Mouse (Mus musculus): ENCODE results near the gene 2700097O09Rik. TPM values are rescaled to one million over a fixed set of nuclear protein-coding genes. Genes with fewer than 3 reads are reported as not detected.

Gene 2700097O09Rik
- total RNA-seq, 2 experiments from 2014 or later, result 10.2 to 12.5 TPM

DNA sequence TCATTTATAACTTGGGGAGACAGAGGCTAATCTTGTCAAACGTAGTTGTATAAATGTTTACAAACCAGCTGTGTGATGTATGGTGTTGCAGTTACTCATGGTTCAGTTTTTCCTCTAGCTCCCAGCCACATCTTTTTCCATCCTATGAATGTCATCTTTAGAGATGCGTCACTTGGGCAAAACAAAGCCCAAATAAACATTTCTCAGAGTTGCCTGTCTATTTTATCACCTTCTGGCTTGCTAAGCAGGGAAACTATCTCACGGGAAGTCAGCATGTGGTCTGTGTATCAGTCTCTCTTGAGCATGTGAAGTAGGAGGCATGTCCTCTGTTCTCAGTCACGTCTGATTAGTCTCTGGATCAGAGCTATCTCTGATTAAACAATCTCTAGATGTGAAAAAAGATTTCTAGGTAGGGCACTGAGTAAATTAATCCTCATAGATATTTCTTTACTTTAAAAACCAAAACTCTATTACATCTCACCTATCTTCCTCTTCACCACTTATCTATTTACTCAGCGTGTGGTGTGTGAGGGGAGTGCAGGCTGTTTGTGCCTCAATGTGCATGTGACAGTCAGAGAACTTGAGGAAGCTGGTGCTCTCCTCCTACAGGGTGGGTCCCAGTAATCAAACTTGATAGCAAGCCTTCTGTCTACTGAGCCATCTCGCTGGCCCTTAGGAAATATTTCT, 19.6 kb downstream of the 2700097O09Rik start:
- DNase-seq (ENCODE audit: extremely low spot score in 1 of 2, low spot score in 2 of 2), result no peak
- no peak for TF ChIP-seq CTCF (IDR thresholded peaks at IDR 0.05)
- H3K4me3 ChIP-seq, result no peak overlapping the region
- intact Hi-C loops (cut with DNase I), result no loop called here
- H3K27ac ChIP-seq, result no peak overlapping the region

DNA sequence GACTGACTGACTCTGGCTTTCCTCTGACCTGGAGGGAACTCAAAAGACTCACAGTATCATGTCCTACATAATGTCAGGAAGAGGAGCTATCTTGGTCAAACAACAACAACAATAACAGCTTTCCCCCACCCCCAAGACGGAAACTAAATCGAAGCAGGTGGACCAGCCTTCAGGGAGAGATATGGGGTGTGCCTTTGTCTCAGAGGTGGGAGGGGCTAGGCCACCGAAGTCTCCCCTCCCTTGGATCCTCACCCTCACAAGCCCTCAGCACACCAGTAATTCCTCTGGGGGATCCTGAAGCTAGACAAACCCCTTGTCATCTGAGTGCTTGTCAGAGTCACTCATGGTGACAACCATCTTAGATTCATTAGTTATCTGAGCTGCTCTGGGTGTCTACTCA, 20.1 kb downstream of the 2700097O09Rik start:
- TF ChIP-seq CTCF (IDR thresholded peaks at IDR 0.05), result no peak
- no peak for DNase-seq (ENCODE audit: extremely low spot score in 1 of 2, low spot score in 2 of 2)
- Histone ChIP-seq H3K27ac (no peak overlapping the region), H3K4me3 (no peak overlapping the region)
- intact Hi-C loops (cut with DNase I), result no loop called here

DNA sequence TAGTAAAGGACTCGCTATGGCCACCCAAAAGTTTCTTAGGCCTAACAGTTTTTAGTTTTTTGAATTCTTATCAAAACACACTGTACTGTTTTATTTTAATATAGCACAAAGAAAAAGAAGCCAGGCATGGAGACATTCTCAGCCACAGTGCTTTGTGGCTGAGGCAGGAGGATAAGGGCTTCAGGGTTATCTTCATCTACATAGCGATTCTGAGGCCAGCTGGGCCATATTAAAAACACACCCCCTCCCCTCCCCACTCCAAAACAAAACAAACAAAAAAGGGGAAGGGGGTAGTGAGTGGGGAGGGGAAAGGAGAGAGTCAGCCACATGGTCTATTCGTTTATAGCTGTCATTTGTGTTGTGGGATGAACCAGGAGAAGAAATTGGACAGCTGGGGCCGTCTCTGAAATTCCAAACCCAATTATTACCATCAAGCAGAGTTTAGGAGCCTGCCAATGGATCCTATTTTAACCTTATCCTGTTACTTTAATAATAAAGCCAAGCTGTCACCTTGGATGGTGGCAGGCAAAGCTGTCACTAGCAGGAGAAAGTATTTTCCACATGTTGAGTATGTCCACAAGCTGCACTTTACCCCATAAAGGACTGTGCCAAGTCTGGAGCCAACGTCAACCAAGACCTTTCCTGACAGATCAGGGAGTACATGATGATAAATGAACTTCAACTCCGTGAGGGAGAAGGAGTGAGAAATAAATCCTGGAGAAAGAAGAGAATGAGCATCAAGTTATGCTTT, 20.9 kb downstream of the 2700097O09Rik start:
- TF ChIP-seq CTCF (IDR thresholded peaks at IDR 0.05), result no peak
- no peak for DNase-seq (ENCODE audit: extremely low spot score in 1 of 2, low spot score in 2 of 2)
- intact Hi-C loops (cut with DNase I), result no loop called here
- Histone ChIP-seq H3K27ac (no peak overlapping the region), H3K4me3 (no peak overlapping the region)

DNA sequence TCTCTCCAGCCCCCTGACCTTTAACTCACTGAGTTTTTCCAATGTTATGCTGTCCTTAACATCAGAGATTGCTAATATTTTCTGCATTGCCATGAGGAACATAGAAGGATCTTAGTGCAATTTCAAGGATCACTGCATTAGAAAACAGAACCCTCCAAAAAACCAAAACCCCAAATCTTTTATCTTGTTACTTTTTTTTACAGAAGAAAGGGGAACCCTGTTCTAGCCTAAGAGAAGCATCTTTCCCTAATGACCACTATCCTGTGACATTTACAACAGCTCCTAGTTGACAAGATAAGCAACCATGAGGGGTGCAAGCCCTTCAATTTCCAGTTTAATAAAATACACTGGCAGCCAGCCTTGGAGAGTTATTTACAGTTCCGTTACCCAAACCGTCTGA, 23.2 kb downstream of the 2700097O09Rik start:
- DNase-seq (ENCODE audit: extremely low spot score in 1 of 2, low spot score in 2 of 2), result no peak
- intact Hi-C loops (cut with DNase I), result no loop called here
- TF ChIP-seq CTCF (IDR thresholded peaks at IDR 0.05), result no peak
- no peak overlapping the region for H3K27ac ChIP-seq
- no peak overlapping the region for H3K4me3 ChIP-seq

DNA sequence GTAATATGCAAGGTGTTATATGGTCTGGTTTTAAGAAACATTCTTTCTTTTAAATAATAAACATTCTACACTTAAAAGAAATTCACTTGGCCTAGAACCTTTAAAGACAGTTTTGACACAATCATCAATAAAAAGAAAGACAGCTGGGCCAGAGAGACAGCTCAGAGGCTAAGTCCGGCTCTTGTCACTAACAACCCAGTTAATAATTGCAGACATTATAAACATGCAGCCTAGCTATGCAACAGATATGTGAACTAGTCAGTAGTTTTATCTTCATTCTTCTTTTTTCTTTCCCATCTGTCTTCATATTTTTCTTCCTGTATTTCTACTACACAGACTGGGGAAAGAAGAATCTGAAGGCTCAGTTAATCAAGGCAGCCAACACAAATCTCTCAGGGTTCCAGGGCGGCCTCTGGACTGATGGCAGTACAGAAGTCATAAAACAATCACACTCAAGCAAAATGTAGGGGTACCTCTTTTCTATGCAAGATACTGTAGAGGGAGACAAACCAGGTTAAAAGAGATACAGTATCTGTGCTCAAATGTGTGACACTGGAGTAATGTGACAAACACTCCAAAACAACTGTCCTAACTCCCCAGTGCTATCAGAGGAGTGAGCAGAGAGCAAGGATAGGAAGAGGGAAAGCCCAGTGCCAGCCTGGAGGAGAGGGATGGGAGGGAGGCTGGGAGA, 25.2 kb downstream of the 2700097O09Rik start:
- TF ChIP-seq CTCF (IDR thresholded peaks at IDR 0.05), result no peak
- Histone ChIP-seq H3K4me3 (no peak overlapping the region), H3K27ac (no peak overlapping the region)
- DNase-seq (ENCODE audit: extremely low spot score in 1 of 2, low spot score in 2 of 2), result no peak
- intact Hi-C loops (cut with DNase I), result no loop called here

DNA sequence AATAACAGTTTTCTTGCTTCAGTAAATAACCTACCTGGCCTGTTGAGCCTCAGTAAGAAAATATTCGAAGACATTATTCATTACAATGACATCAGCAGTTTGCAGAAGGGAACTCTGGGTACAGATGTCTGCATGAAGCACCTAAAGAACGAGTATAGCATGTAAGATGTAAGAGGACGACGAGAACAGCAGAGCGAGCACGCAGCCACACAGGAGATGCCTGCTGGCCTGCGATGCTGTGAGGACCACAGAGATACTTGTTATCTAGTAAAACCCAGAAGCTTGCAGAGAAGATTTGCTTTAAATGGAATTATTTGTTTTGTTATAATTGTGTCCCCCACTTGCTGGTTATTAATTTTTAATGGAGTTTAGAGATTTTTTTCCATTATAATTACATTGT, 26.6 kb downstream of the 2700097O09Rik start:
- intact Hi-C loops (cut with DNase I), result no loop called here
- no peak for DNase-seq (ENCODE audit: extremely low spot score in 1 of 2, low spot score in 2 of 2)
- no peak for TF ChIP-seq CTCF (IDR thresholded peaks at IDR 0.05)

DNA sequence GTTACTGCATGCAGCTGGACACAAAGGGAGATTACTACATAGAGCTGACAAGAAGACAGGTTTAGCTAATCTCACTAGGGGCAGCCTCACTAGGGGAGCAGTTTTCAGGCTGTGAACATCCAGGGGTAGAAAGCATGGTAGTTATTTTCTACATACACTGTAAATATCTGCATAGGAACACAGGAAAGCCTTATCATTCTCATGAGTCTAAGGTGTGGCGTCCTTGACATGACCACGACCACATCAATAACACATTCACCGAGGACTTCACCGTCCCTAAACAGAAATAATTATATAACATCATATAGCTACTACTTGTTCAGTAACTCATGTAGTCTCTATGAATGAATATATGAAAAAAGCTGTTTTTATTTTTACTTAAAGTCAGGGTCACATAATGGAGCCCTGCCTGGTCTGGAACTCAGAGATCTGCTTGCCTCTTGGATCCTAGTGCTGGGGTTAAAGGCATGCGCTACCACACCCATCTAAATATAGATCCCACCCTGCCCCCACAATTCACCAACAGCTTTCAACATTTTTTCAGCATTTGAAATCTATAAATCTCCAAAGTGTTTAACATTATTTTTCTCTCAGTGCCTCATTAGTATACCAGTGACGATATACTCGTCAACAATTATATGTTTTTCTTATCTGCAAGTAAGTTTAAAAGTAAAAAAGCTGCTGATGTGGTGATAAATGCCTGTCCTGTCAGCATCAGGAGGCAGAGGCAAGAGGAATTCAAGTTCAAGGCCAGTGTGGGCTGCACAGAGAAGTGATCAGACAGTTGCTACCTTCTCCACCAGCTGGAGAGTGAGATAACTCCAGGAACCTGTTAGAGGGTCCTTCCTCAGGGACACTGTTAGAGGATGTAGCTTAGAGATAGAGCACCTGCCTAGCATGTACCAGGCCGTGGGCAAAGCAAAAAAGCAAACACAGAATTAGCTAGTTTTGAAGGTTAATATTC, 28.4 kb downstream of the 2700097O09Rik start:
- DNase-seq (ENCODE audit: extremely low spot score in 1 of 2, low spot score in 2 of 2), result no peak
- Histone ChIP-seq H3K4me3 (no peak overlapping the region), H3K27ac (no peak overlapping the region)
- TF ChIP-seq CTCF (IDR thresholded peaks at IDR 0.05), result no peak
- intact Hi-C loops (cut with DNase I), result no loop called here

More for the DNA sequence above, 26.6 kb downstream of the 2700097O09Rik start:
- Histone ChIP-seq H3K27ac (no peak overlapping the region), H3K4me3 (no peak overlapping the region)

DNA sequence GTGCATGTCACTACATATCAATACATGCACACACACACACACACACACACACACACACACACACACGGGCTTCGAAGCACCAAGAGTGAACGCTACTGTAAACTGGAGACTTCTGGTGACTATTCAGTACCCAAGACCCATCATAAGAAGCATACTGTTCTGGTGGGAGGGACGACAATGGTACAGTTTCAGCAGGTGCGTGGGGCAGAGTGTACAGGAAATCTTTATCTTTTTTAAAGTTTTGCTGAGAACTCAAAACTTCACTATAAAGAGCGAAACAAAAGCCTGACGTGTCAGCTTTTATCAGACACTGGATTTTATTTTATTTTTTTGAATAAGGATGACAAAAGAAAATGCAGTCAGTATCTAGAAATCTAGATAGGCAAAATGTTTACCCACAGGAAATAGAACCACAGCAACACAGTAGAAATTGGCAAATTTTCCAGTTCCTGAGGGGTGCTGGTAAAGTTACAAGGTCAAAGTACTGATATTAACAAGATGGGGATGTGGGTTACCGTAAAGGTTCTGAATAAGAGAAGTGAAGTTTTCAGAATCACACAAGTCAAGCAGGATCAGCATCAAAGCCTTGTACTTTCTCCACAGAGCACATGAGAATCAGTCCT, 30.1 kb downstream of the 2700097O09Rik start:
- intact Hi-C loops (cut with DNase I), result no loop called here
- no peak for DNase-seq (ENCODE audit: extremely low spot score in 1 of 2, low spot score in 2 of 2)
- no peak for TF ChIP-seq CTCF (IDR thresholded peaks at IDR 0.05)
- H3K4me3 ChIP-seq, result no peak overlapping the region
- no peak overlapping the region for H3K27ac ChIP-seq

DNA sequence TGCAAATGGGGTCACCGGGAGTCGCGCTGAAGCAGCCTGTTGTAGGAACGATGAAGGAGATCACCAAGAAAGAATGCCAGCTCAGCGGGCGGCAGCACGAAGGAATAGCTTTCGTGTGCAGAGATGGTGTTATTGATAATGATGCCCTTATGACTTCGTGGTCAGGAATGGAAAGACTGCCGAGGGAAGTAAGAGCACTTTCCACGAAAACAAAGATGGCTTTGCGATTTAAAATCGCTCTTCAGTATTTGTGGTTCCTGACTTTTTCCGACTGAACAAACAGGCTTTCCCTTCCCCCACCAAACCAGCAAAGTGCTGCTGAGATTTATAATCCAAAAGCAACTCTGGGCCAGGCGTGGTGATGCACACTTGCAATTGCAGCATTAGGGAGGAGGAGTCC, 38.9 kb downstream of the 2700097O09Rik start:
- intact Hi-C loops (cut with DNase I), result no loop called here
- no peak for DNase-seq (ENCODE audit: extremely low spot score in 1 of 2, low spot score in 2 of 2)
- Histone ChIP-seq H3K4me3 (no peak overlapping the region), H3K27ac (no peak overlapping the region)
- no peak for TF ChIP-seq CTCF (IDR thresholded peaks at IDR 0.05)

DNA sequence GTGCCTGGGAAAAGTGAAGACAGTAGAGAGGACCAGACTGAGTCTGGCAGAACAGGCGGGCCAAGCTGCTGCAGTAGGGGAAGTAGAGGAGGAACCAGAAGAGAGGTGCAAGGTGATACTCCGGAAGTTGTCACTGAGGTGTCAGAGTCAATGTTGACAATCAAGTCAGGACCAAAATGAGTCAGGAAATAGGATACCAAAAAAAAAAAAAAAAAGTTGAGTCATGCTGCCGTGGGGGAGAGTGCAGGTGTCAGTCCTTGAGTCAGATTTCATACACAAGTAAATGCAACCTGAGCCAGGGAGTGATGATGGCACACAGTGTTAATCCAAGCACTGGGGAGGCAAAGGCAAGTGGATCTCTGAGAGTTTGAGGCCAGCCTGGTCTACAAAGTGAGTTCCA, 52.8 kb downstream of the 2700097O09Rik start:
- no peak for TF ChIP-seq CTCF (IDR thresholded peaks at IDR 0.05)
- Histone ChIP-seq H3K27ac (no peak overlapping the region), H3K4me3 (no peak overlapping the region)
- DNase-seq (ENCODE audit: extremely low spot score in 1 of 2, low spot score in 2 of 2), result no peak
- intact Hi-C loops (cut with DNase I), result no loop called here

DNA sequence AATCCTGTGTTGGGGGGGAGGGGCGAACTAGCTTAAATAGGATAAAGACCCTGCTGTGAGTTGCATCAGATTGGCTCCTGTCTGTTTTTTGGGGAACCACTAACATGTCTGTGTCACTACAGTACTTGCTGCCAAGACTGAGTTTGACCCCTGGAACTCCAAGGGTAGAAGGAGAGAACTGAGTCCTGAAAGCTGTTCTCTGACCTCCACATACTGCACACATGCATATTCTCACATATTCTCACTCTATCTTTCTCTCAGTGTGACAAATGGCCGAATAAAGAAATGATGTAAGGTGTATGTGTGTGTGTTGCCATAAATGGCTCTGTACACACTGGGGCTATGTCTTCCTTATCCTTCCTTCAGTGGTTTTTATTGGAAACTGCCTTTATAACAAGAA, 56.6 kb downstream of the 2700097O09Rik start:
- intact Hi-C loops (cut with DNase I), result no loop called here
- no peak for TF ChIP-seq CTCF (IDR thresholded peaks at IDR 0.05)
- Histone ChIP-seq H3K27ac (no peak overlapping the region), H3K4me3 (no peak overlapping the region)
- no peak for DNase-seq (ENCODE audit: extremely low spot score in 1 of 2, low spot score in 2 of 2)
